Mouse (Mus musculus) B cell, adult 2 months (primary cell): ENCODE data around the gene Adam30.
"Not testable (repeated sequence)": the region's sequence is repeated elsewhere in the genome, so short reads cannot be mapped to it uniquely, and the experiment has no call there.

ENCODE experiments used
- DNase-seq, 2 experiments: peaks; one replicate each; pipeline ENCODE4 v3.0.0; 2022

Adam30 gene

DNA sequence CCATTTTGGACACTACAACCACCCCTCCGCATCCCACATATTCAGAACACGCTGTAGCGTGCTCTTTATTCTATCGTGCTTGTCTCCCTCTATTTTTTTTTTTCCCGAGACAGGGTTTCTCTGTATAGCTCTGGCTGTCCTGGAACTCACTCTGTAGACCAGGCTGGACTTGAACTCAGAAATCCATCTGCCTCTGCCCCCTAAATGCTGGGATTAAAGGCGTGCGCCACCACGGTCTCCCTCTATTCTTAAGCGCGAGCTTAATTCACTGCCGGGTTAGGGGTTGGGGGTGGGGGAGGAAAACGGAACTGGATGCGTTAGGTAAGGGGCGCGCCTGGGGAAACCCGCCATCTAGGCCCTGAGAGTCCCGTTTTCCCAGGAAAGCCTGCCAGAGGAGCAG is at the start of gene Adam30:
TSS of gene Adam30 (plus strand) at position 301 of the 400 bp plus-strand sequence.
- no peak for DNase-seq

DNA sequence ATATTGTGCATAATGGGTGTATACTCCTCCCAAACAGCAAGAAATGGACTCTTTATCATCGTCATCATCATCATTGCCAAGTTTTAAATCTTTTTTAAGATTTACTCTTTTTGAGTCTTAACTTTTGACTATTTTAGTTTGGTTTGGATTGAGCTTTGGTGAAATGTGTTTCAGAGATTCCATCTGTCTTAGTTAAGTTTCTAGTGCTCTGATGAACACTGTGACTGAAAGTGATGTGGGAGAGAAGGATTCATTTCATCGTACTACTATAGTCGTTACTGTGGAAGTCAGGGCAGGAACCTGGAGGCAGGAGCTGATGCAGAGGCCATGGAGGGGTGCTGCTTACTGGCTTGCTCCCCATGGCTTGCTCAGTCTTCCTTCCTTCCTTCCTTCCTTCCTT is 42.2 kb upstream of the Adam30 start:
- no peak for DNase-seq

DNA sequence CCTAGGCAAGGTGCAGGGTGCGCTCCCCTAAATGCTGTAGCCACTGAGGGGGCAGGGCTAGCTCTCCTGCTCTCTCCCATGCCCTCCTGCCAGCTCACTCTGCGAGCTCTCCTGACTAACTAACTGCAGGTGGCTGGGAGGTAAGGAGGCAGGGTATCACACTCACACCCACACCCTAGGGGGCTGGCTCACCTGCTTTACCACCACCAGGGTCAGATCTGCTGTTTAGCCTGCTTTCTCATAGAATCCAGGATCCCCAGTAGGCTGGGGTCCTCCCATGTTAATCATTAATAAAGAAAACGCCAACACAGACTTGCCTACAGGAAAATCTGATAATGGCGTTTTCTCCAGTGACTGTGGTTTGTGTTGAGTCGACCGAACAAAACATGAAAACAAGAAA is 41.1 kb upstream of the Adam30 start:
- DNase-seq: no peak

DNA sequence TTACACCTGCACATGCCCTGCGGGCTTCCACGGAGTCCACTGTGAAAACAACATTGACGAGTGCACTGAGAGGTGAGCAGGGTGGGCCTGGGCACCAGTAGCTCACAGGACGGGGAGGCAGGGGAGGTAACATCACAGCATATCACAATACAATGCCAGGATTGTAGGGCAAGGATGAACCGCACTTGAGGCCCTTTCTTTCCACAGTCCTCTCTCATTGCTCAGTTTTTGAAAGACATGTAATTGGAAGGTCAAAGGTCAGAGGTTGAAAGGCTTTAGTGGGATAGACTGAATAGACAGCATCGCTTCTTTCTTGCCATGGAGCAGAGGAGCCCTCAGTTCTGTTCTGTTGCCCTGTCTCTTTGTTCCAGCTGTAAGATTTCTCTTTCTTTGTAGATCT is 39.5 kb upstream of the Adam30 start:
- DNase-seq: no peak

DNA sequence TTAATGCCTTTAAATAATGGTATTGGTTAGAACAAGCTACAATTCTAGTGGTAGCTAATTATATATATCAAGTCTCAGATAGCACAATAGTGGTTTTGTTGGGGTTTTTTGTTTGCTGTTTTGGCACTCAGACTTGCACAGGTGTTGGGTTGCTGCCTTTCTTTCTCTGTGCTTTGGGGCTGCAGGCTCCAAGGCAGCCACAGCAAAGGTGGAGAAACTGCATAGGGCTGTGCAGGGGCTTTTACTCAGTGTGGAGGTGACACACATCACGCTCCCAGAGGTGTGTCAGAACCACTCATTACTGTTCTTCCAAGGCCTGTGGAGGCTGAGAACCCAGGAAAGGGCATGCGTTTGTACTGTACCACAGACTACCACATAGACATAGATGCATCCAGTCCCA is 32.7 kb upstream of the Adam30 start:
- no peak for DNase-seq

DNA sequence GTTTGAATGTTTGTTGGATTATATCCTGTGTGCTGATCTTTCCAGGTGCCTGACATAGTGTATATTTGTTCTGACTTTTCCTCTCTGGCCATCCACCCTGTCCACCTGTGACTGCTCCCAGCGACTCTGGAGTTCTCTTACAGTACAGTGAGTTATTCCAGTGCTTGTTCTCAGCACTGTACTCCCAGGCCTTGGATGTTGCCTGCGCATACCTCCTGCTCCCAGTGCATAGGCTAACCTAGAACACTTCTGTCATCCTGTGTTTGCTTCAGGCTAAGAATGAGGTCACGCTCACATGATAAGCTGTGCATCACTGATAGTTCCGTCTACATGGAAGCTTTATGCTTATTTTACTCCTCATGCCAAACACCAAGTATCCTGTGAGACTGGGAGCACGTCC is 31.7 kb upstream of the Adam30 start:
- DNase-seq: no peak

DNA sequence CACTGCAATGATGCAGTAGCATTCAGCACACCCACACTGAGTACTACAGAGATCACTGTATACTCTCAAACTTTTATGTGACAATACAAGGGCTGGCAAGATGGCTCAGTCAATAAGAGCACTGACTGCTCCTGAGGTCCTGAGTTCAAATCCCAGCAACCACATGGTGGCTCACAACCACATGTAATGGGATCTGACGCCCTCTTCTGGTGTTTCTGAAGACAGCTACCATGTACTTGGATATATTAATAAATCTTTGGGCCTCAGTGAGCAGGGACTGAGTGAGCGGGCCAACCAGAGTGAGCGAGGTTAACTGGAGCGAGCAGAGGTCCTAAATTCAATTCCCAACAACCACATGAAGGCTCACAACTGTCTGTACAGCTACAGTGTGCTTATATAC is 28.3 kb upstream of the Adam30 start:
- DNase-seq: not testable (repeated sequence)

DNA sequence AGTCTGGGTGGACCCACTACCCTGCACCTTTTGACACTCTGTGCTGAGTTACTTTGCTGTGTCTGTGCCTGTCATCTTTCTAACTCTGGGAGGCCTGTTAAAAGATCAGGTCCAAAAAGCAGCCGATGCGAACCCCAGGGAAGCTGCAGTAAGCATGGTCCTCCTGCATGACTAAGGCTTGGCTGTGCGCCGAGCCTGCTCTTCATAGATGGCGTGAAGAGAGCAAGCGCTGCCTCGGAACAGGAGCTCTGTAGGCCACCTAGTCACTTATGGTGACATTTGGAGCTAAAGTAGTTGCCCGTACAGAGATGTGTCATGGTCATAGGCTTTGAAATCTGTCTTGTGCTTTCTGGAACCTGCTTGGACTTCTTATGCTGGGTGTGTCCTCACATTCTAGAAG is 27.8 kb upstream of the Adam30 start:
- no peak for DNase-seq

DNA sequence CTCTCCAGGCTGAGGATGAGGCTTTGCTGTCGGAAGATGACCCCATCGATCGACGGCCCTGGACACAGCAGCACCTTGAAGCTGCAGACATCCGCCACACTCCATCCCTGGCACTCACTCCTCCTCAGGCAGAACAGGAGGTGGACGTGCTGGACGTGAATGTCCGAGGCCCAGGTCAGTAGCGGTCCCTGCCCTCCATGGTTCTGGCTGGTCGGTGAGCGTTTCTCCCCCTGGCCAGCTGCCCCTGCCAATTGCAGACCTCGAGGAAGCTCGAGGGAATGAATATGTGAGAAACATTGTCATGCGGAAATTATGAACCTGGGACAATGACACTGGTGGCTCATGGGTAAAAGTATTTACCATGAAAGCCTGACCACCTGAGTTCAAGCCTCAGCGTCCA is 19.0 kb upstream of the Adam30 start:
- no peak for DNase-seq

DNA sequence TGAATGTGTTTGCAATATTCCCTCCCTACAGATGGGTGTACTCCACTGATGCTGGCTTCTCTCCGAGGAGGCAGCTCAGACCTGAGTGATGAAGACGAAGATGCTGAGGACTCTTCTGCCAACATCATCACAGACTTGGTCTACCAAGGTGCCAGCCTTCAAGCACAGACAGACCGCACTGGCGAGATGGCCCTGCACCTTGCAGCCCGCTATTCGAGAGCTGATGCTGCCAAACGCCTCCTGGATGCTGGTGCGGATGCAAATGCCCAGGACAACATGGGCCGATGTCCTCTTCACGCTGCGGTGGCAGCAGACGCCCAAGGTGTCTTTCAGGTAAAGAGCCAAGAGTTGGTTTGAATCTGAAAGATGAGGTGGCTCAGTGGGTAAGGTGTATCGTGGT is 17.6 kb upstream of the Adam30 start:
- no peak for DNase-seq

DNA sequence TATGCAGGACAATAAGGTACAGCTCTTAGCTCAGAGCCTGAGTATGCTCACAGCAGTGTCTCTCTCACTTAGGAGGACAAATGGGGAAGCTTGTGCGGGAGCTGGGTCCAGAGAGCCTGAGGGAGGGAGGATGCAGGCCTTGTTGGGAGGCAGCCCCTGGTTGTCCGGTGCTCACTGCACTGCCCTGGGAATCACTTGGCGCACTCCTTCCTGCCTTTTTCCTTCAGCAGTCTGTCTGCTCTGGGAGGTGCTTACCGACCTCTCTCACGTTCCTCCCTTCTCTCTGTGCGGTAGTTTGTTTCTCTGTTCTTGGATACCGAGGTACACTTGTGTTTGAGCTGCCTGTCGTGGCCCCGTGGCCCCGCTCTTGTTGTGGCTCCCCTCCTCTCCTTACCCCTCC is 15.2 kb upstream of the Adam30 start:
- no peak for DNase-seq

DNA sequence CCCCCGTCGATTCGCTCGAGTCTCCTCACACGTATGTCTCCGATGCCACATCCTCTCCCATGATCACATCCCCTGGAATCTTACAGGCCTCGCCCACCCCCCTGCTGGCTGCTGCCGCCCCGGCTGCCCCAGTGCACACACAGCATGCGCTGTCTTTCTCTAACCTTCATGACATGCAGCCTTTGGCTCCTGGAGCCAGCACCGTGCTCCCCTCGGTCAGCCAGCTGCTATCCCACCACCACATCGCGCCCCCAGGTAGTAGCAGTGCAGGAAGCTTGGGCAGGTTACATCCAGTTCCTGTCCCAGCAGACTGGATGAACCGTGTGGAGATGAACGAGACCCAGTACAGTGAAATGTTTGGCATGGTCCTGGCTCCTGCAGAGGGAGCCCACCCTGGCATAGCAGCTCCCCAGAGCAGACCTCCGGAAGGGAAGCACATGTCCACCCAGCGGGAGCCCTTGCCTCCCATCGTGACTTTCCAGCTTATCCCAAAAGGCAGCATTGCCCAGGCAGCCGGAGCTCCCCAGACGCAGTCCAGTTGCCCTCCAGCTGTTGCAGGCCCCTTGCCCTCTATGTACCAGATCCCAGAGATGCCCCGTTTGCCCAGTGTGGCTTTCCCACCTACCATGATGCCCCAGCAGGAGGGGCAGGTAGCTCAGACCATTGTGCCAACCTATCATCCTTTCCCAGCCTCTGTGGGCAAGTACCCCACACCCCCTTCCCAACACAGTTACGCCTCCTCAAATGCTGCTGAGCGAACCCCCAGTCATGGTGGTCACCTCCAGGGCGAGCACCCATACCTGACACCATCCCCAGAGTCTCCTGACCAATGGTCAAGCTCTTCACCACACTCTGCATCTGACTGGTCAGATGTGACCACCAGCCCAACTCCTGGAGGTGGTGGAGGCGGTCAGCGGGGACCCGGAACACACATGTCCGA is 13.7 kb upstream of the Adam30 start:
- DNase-seq: no peak

DNA sequence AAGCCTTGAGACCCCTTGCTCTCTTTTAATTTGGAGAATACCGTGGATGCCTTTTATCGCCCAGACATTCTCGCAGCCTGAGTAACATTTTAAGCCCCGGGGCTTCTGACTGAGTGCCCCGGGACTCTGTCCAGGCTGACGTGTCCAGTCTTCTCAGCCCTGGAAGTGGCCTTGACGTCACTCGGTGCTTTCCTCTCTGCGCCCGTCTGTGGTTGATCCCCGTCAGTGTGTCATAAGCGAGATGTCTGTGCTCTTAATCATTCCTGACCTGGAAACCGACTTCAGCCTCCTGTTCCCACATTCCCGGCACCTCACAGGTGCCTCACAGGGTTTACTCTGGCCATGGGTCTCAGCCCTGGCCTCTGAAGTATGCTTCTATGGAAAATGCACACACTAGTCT is 12.7 kb upstream of the Adam30 start:
- DNase-seq: no peak

DNA sequence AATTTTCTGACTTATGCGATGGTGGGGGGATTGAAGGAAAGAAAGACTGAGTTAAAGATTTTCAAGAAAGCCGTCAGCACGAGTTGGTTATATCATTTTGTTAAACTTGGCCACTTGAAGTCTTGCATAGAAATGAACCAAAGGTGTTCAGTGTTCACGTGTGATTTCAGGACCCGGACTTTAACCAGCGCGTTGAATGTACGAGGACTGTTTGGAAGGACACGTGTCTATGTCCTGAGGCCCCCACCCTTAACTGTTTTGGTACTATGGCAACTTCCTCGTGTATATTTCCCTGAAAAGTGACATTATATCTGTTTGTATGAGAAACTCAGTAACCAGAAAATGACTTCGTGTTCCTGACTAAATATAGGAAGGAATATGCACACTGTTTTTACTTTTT is 10.5 kb upstream of the Adam30 start:
- DNase-seq: no peak

DNA sequence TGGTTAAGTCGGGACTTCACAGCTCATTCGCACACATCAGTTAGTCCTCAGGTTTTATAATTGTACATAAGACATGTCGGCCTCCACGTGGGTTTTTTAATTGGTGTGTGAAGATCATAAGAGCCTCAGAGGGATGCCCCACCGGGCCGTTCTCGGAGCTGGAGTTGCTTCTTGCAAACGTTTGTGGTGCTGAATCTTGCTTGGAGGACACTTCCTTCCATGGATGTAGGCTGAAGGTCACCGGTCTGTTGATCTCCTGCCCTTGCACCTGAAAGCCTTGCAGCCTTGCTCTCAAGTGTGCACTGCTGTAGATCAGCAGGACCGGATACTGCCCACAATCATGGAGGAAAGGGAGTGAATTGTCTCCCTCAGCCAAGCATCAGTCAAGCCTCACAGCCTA is 9.4 kb upstream of the Adam30 start:
- no peak for DNase-seq

DNA sequence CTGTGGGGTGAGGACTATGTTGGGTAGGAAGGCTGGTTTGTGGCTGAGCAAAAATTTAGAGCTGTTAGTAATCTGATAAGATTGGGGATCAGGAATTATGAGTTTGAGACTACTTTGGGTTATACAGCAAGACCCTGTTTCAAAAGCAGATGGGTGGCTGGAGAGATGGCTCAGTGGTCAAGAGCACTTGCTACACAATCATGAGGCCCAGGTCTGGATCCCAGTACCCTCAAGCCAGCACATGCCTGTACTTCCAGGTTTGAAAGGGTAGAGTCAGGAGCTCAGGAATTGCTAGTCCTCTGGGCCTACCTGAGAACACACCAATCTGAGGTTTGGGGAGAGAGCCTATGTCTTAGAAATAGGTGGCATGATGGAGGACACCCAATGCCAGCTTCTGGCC is 7.0 kb upstream of the Adam30 start:
- no peak for DNase-seq

DNA sequence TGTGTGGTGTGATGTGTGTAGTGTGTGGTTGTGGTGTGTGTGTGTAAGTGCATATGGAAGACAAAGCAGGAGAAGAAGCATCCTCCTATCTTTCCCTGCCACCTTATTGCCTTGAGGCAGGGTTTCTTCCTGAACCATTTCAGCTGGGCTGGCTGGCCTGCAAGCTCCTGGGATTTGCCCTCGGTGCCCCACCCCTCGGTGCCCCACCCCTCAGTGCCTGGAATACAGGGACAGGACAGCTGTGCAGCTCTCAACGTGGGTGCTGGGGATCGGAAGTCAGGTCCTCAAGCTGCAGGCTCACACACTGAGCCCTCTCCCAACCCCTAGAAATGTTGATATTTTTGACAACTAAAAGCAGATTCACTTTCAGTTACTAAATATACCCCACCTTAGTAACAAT is 4.3 kb upstream of the Adam30 start:
- no peak for DNase-seq

DNA sequence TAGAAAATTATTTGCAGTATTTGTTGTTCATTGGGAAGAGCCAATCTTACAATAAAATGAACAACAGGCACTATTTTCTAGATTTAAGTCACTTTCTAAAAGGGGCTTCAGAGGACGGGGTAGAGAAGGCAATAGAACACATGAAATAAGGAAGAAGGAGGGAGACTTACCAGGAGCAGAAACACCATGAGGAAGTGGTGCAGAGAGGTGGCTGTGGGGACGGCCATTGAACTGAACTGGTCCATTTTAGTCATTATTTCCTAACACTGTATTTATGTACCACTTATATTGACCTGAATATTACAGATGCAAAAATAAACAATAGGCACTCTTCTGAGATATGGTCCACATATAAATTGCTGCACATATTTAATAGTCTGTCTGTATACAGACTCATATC is 3.4 kb upstream of the Adam30 start:
- DNase-seq: no peak

DNA sequence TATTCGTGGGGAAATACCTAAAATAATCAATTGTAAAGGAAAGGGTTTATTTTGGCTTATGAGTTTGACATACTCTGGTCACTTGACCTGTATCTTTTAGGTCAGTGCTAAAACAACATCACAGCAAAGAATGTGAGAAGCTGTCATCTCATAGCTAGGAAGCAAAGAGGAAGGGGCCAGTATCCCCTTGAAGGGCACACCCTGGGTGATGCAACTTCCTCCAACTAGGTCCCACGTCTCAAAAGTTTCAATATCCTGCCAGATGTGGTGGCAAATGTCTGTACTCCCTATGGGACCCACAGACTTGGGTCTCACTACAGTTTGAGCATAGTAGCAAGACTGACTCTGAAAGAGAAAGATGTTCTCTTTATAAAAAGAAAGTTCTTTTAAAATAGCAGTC is 2.8 kb upstream of the Adam30 start:
- no peak for DNase-seq

DNA sequence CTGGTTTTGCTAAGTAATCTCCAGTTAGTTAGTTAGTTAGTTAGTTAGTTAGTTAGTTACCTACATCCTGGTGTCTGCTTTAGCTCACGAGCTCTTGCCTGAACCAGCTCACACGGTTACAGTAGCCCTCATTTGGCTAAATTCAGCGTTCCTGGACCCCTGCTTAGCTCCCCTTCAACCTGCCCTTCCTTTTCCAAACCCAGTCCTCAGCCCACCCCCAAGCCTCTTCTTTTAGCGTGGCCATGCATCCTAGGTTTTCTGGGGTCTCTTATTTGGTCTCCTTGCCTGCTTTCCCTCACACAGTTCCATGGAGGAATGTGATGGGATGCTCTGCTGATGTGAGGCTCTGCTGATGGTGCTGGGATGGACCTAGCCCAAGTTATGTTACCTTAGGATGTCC is 1.8 kb upstream of the Adam30 start:
- no peak for DNase-seq

DNA sequence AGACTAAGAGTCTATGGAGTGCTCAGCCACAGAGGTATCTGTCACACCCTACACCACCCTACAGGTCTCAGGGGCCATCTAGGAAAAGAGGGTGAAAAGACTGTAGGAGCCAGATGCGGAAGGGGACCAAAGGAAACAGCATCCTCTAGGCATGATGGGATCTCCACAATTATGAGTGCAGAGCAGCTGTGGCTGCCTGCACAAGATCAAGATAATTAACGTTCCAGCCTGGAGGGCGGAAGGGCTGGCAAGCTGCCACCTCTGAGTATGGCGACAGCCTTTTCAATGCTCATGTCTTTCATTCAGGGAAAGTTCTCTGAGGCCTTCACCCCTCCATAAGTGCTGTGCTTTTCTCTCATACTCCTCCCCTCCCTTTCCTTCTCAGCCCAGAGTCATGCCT is 1.1 kb upstream of the Adam30 start:
- no peak for DNase-seq

DNA sequence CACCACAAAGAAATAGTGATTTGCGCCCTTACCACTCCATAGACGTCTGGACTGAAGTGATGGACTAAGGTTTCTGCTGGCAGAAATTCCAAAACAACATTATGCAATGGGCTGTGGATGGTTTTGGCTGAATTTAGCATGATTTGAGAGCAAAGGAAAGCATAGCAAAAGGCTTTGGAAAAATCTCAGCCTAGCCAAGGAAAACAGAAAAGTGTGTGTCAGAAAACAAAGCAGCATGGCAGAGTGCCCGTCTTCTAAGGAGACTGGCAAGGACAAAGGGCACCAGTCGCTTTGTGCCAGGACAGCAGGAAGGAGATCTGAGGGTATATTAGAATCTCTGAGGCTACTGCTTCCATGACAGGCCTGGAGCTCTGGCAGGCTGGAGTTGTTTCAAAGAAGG is 17.9 kb downstream of the Adam30 start:
- no peak for DNase-seq

DNA sequence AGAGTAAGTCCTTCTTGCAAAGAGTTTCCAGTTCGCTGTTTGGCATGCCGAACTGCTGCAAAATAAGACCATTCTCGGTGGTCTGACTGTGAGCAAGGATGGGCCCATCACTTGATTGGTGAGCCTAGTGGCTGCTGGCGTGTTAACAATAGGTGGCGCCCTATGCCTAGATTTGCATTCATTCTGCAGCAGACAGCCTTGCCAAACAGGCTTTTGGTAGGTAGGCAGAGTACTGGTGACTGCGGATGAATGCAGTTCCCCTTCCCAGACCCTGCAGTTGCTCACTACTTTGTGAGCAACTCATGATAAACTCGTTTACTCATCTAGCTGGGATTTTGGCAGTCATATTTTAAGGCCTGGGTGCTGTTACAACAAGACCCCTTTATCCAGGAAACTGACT is 20.4 kb downstream of the Adam30 start:
- DNase-seq: no peak

DNA sequence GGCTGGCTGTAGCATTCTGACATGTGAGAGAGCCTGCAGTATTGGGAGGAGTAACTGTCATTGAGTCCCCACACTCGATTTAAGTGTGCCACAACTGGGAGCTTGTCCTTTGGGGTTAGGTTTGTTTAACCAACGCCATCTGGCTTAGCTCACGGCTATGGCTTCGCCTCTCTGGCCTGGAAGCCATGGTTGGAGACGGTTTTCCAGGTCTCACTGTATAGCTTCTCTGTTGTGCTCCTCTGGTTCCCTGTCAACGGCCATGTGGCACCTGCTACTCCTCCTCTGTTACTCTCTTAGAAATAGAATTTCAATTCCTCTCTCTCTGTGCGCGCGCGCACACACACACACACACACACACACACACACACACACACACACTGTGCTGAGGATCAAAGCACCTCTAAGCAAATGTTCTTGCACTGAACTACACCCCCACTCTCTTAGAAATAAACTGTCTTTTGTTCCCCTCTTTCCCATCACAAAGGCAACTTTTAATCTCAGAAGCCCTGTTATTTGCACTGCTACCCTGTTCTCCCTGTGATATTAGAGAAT is 24.8 kb downstream of the Adam30 start:
- no peak for DNase-seq

DNA sequence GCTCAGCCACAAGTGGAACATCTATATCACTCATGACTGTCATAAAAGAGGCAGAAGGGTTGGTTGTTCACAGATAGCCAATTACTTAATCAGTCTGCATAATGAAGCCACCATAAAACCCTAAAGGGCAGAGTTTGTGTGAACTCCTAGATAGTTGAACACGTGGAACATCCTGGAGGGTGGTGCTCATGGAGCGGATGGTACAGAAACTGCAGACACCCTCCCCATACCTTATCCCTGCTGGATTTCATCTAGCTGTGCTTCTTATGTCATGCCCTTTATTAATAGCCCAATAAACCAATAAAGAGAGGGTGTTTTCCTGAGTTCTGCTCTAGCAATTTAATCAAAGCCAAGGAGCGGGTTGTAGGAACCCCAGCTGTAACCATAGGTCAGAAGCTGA is 27.3 kb downstream of the Adam30 start:
- no peak for DNase-seq
